Mouse (Mus musculus) heart, adult 8-10 months (tissue): Measurements from ENCODE around the gene Cphx3. TPM values are rescaled to one million over a fixed set of nuclear protein-coding genes. Genes with fewer than 3 reads are reported as not detected.
"Not testable (repeated sequence)": the region's sequence is repeated elsewhere in the genome, so short reads cannot be mapped to it uniquely, and the experiment has no call there.

Source experiments
- DNase-seq: peaks from one replicate; pipeline ENCODE4 v3.0.0; 2022; ENCODE audit warnings: low spot score
- total RNA-seq, 4 experiments: library from RNA; stranded (reverse); gene quantifications; 2 replicates each; pipeline ENCODE4 v1.2.4; 2022

Cphx3 gene
- total RNA-seq = not detected

GRCm38 (mm10) chr14:26081997-26082396 is at the start of gene Cphx3:
Gene Cphx3, plus strand, starts transcription at chr14:26082297.
- DNase-seq = not testable (repeated sequence)

GRCm38 (mm10) chr14:26034364-26034763 is 47.7 kb upstream of the Cphx3 start:
- DNase-seq = not testable (repeated sequence)

GRCm38 (mm10) chr14:26035439-26035838 is 46.7 kb upstream of the Cphx3 start:
- DNase-seq = not testable (repeated sequence)

GRCm38 (mm10) chr14:26042611-26043010 is 39.5 kb upstream of the Cphx3 start, which contains the start of gene Gm9780:
Gene Gm9780, minus strand, starts transcription at chr14:26042711.
- not testable (repeated sequence) for DNase-seq

- not testable (repeated sequence) for DNase-seq
Measured at GRCm38 (mm10) chr14:26045007-26045406, 37.1 kb upstream of the Cphx3 start.

GRCm38 (mm10) chr14:26047026-26047425 is 35.1 kb upstream of the Cphx3 start:
- DNase-seq = not testable (repeated sequence)

GRCm38 (mm10) chr14:26048767-26049166 is 33.3 kb upstream of the Cphx3 start:
- DNase-seq = not testable (repeated sequence)

- not testable (repeated sequence) for DNase-seq
Measured at GRCm38 (mm10) chr14:26058184-26058583, 23.9 kb upstream of the Cphx3 start.

GRCm38 (mm10) chr14:26059362-26059761 is 22.7 kb upstream of the Cphx3 start:
- DNase-seq = not testable (repeated sequence)

- not testable (repeated sequence) for DNase-seq
Measured at GRCm38 (mm10) chr14:26066574-26067324, 15.3 kb upstream of the Cphx3 start.

- not testable (repeated sequence) for DNase-seq
Measured at GRCm38 (mm10) chr14:26067325-26067633, 14.8 kb upstream of the Cphx3 start, which contains the start of gene Tmem254c. Gene Tmem254c, minus strand, starts transcription at chr14:26067355.

- not testable (repeated sequence) for DNase-seq
Measured at GRCm38 (mm10) chr14:26076620-26077390, 5.3 kb upstream of the Cphx3 start.

GRCm38 (mm10) chr14:26081216-26081615 is 881 bp upstream of the Cphx3 start, which contains the start of gene Cphx2:
Gene Cphx2, plus strand, starts transcription at chr14:26081516.
- not testable (repeated sequence) for DNase-seq

- DNase-seq = not testable (repeated sequence)
Measured at GRCm38 (mm10) chr14:26097622-26098021, 15.5 kb downstream of the Cphx3 start.

- not testable (repeated sequence) for DNase-seq
Measured at GRCm38 (mm10) chr14:26118150-26118549, 36.1 kb downstream of the Cphx3 start, which contains the start of gene Duxbl2. Gene Duxbl2, plus strand, starts transcription at chr14:26118349.

GRCm38 (mm10) chr14:26118550-26119000 is 36.5 kb downstream of the Cphx3 start:
- DNase-seq = not testable (repeated sequence)

- not testable (repeated sequence) for DNase-seq
Measured at GRCm38 (mm10) chr14:26119095-26119494, 37.0 kb downstream of the Cphx3 start.

- DNase-seq = not testable (repeated sequence)
Measured at GRCm38 (mm10) chr14:26147095-26147494, 65.0 kb downstream of the Cphx3 start.

- not testable (repeated sequence) for DNase-seq
Measured at GRCm38 (mm10) chr14:26156032-26156431, 73.9 kb downstream of the Cphx3 start.

GRCm38 (mm10) chr14:26161156-26161555 is 79.1 kb downstream of the Cphx3 start:
- not testable (repeated sequence) for DNase-seq

GRCm38 (mm10) chr14:26162423-26162822 is 80.3 kb downstream of the Cphx3 start:
- not testable (repeated sequence) for DNase-seq

- not testable (repeated sequence) for DNase-seq
Measured at GRCm38 (mm10) chr14:26165266-26165665, 83.2 kb downstream of the Cphx3 start.
